Mouse (Mus musculus) liver, postnatal 0 days (tissue): ENCODE results near the gene Gabrb1. TPM values are rescaled to one million over a fixed set of nuclear protein-coding genes. Genes with fewer than 3 reads are reported as not detected.

Source experiments
- ATAC-seq: fragments of 200-750 bp; cut with Nextera tagmentation; 2 replicates; pipeline ENCODE4 v1.8.0; 2017; ENCODE audit warnings: mild to moderate bottlenecking, moderate library complexity
- DNase-seq: peaks from one replicate; pipeline ENCODE4 v3.0.0-alpha.2; 2016
- H3K27ac ChIP-seq: fragments of 300-500 bp; sonication (generic); 2 replicates; pipeline ENCODE4 v1.5.1; 2014; ENCODE audit warnings: antibody characterized with exemption, moderate library complexity, mild to moderate bottlenecking, low read depth
- H3K27me3 ChIP-seq: fragments of 300-500 bp; sonication (generic); 2 replicates; pipeline ENCODE4 v1.6.1; 2014; ENCODE audit warnings: low read length, control low read depth, mixed read lengths; ENCODE audit not compliant: insufficient read depth
- H3K36me3 ChIP-seq: fragments of 300-500 bp; sonication (generic); replicated peaks from 2 replicates; pipeline ENCODE4 v1.6.1; 2014; ENCODE audit warnings: mild to moderate bottlenecking, control low read depth, low read length, moderate library complexity, mixed read lengths; ENCODE audit not compliant: insufficient read depth
- H3K4me1 ChIP-seq: fragments of 300-500 bp; sonication (generic); 2 replicates; pipeline ENCODE4 v1.6.1; 2014; ENCODE audit warnings: antibody characterized with exemption, mild to moderate bottlenecking, control low read depth; ENCODE audit not compliant: insufficient read depth
- H3K4me2 ChIP-seq: fragments of 300-500 bp; sonication (generic); 2 replicates; pipeline ENCODE4 v1.6.1; 2014; ENCODE audit warnings: low read depth, mild to moderate bottlenecking, low read length, moderate library complexity, mixed read lengths
- H3K4me3 ChIP-seq: fragments of 300-500 bp; sonication (generic); 2 replicates; pipeline ENCODE4 v1.5.1; 2014; ENCODE audit warnings: low read depth, low read length
- H3K9ac ChIP-seq: fragments of 300-500 bp; sonication (generic); replicated peaks from 2 replicates; pipeline ENCODE4 v1.6.1; 2014; ENCODE audit warnings: mild to moderate bottlenecking, moderate library complexity
- H3K9me3 ChIP-seq: fragments of 300-500 bp; sonication (generic); 2 replicates; pipeline ENCODE4 v1.6.1; 2016; ENCODE audit warnings: mild to moderate bottlenecking, control low read depth, low read length, mixed read lengths
- CTCF ChIP-seq: sonication (generic); IDR thresholded peaks from 2 replicates; pipeline ENCODE4 v1.5.1; 2016; ENCODE audit warnings: antibody characterized with exemption, low read depth
- EP300 ChIP-seq: IDR thresholded peaks from 2 replicates; pipeline ENCODE4 v1.6.1; 2016; ENCODE audit warnings: antibody characterized with exemption, low read depth, mild to moderate bottlenecking
- WGBS: fragments of 180-500 bp; shearing (Covaris S2); extraction: QIAGEN DNeasy Blood & Tissue Kit; methylation state at CpG from one replicate; pipeline ENCODE4 v1.1.7; 2014; ENCODE audit not compliant: insufficient replicate concordance; 5-methylcytosine and 5-hydroxymethylcytosine counted together
- polyA plus RNA-seq: library from polyadenylated mRNA; unstranded; fragments of >200 nt; fragmentation: Nextera tagmentation; extraction: Ambion mirVana; gene quantifications from 2 replicates; pipeline ENCODE4 v1.2.1, GENCODE M21; 2015

The Gabrb1 gene
- polyA plus RNA-seq, 1 experiment from 2014 or later: not detected

DNA sequence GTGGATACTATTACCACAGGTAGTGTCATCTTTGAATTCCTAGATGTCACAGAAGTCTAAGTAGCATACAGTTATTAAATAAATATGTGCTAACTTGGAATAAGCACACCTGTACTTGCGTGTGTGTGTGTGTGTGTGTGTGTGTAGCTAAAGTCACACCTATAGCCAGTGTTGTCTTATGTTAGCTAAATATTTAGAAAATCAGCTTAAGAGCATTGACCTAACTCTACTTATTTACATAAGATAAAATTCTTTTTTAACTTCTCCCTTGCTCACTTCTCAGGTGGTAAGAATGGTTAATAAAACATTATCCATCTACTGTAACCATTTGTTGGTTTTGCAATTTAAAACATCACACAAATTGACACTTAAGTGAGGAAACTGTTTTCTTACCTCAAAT, 256.1 kb downstream of the Gabrb1 start:
- no peak overlapping the region for H3K4me3 ChIP-seq
- DNase-seq (no peak), ATAC-seq (no peak)
- no peak for TF ChIP-seq CTCF
- TF ChIP-seq EP300: no peak
- no peak overlapping the region for H3K27ac ChIP-seq
- H3K9me3 ChIP-seq: no peaks in the 10 kb centered on the region
- H3K36me3 ChIP-seq: no peaks in the 10 kb centered on the region
- no peaks in the 10 kb centered on the region for H3K4me1 ChIP-seq
- H3K4me2 ChIP-seq: no peak overlapping the region
- no peak overlapping the region for H3K9ac ChIP-seq
- WGBS: 57% methylated on average over 1 of the region's 1 CpGs
- no peaks in the 10 kb centered on the region for H3K27me3 ChIP-seq

DNA sequence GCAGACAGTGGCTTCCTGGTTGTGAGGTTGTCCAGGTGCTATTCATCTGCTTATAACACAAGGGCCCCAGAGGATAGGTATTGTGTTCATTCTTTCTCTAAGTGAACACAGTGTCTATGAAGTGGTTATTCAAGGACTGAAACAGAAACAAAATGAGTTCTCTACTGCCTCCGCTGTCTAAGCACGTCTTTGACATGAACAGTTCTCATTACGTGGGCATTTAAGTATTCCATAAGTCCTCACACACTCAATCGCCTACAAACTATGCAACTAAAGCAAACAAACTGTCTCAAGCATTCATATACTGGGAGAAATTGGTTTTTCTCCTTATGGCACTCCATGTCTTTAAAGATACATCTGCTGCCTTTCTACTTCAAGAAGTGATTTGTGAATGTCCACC, 257.8 kb downstream of the Gabrb1 start:
- Histone ChIP-seq H3K27ac (no peak overlapping the region), H3K4me3 (no peak overlapping the region), H3K4me2 (no peak overlapping the region), H3K27me3 (no peaks in the 10 kb centered on the region), H3K9me3 (no peaks in the 10 kb centered on the region), H3K9ac (no peak overlapping the region), H3K4me1 (no peaks in the 10 kb centered on the region), H3K36me3 (no peaks in the 10 kb centered on the region)
- DNase-seq (no peak), ATAC-seq (no peak)
- WGBS: 70% methylated on average over 4 of the region's 4 CpGs
- no peak for TF ChIP-seq CTCF
- TF ChIP-seq EP300: no peak

DNA sequence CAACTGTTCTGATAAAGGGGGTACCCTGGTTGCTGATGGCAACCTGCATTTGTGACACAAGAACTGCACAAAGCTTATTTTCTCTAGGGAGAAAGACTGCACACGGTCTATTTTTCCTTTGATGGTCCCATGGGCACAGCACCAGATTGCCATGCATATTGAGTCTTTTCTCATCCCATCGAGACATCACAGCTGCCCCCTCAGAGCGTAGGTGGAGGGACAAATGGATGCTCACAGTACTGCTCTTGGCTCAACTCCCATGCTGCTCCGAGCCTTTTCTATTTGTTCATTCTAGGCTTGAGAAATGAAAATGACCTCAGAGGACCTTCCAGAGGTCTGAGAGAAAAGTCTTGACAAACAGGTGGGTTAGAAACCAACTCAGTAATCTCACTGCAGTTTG, 259.3 kb downstream of the Gabrb1 start:
- Histone ChIP-seq H3K4me1 (no peaks in the 10 kb centered on the region), H3K36me3 (no peaks in the 10 kb centered on the region), H3K9ac (no peak overlapping the region), H3K27me3 (no peaks in the 10 kb centered on the region), H3K27ac (no peak overlapping the region), H3K4me2 (no peak overlapping the region), H3K9me3 (no peaks in the 10 kb centered on the region), H3K4me3 (no peak overlapping the region)
- ATAC-seq: no peak
- TF ChIP-seq CTCF: no peak
- no peak for TF ChIP-seq EP300
- no peak for DNase-seq
- WGBS: 66% methylated on average over 4 of the region's 4 CpGs

DNA sequence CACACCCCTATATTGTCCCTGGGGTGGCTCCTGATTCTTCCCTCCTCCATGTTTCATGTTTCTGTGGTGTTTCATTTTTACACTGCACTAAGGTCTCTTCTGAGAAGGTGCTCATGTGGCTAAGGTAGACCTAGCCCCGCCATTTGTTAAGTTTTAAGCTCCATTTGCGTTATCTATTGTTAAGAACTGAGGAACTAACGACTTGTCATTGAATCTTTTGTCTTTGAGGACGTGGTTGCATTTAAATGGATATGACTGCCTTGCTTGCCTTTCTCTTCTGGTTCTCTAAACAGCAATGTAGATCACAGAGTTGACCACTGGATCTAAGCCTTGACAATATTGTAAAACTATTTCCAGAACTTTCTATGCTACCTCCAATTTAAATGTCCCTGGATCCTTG, 265.7 kb downstream of the Gabrb1 start:
- Histone ChIP-seq H3K36me3 (no peaks in the 10 kb centered on the region), H3K27ac (no peak overlapping the region), H3K4me3 (no peak overlapping the region), H3K4me1 (no peaks in the 10 kb centered on the region), H3K9me3 (no peaks in the 10 kb centered on the region), H3K4me2 (no peak overlapping the region), H3K9ac (no peak overlapping the region), H3K27me3 (no peaks in the 10 kb centered on the region)
- 60% methylated on average over 4 of the region's 4 CpGs for WGBS
- TF ChIP-seq EP300 (no peak), CTCF (no peak)
- DNase-seq: no peak
- ATAC-seq: no peak

DNA sequence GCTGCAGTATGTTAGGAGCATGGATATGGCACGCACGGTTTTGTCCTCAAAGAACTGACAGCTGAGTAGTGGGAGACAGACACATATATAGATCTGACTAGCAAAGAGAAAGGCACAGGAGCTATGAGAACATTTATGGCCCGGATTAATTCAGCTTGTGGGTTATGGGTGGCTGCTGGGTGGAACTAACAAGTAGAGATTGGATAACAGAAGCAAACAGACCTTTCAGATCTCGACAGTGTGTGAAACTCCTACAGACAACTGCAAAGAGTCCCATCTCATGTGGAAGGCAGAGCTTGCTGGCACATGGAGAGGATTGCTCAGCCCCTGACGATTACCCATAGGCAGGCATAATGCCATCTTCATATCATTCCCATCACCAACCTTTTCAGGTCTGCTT, 268.4 kb downstream of the Gabrb1 start:
- ATAC-seq (no peak), DNase-seq (no peak)

DNA sequence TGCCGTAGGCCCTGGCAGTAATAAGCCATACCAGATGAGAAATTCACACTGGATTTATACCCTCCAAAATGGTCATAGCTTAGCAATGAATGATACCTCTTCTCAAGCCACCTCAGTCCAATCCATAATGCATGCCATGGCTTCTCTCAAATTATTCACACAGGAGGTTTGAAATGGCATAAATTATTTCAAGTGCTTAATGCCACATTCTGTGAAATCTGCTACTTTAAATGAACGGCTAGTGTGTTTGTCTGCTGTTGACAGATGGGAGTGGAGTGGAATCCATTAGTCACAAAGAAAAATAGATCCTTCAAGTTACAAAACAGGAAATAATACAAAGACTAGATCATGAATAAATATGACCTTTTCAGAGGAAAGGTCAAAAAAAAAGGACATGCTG, 272.1 kb downstream of the Gabrb1 start:
- ATAC-seq: no peak

More for the DNA sequence above, 268.4 kb downstream of the Gabrb1 start:
- TF ChIP-seq CTCF (no peak), EP300 (no peak)
- Histone ChIP-seq H3K27me3 (no peaks in the 10 kb centered on the region), H3K4me1 (no peaks in the 10 kb centered on the region), H3K4me2 (no peak overlapping the region), H3K4me3 (no peak overlapping the region), H3K9me3 (no peaks in the 10 kb centered on the region), H3K36me3 (no peaks in the 10 kb centered on the region), H3K9ac (no peak overlapping the region), H3K27ac (no peak overlapping the region)
- WGBS: 65% methylated on average over 5 of the region's 5 CpGs

DNA sequence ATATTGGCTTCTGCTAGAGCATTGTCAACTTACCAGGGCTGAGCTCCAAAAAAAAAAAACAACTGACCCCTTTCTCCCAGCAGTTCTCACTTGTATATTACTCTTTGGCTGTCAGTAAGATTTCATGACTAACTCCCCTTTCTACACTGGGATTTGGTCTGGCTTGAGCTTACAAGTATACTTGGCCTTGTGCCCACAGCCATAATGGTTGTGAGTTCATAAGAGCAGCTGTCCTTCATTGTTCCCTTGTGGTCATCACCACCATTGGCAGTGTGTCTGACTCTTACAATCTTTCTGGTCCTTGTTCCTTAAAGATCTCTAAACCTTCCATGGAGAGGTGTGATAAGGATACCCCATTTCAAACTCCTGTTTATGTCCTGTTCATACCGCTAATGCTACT, 293.5 kb downstream of the Gabrb1 start:
- no peaks in the 10 kb centered on the region for H3K9me3 ChIP-seq
- no peak overlapping the region for H3K9ac ChIP-seq
- 89% methylated on average over 1 of the region's 1 CpGs for WGBS
- TF ChIP-seq CTCF (no peak), EP300 (no peak)
- H3K36me3 ChIP-seq: no peaks in the 10 kb centered on the region
- no peak overlapping the region for H3K27ac ChIP-seq
- no peak overlapping the region for H3K4me2 ChIP-seq
- H3K27me3 ChIP-seq: no peaks in the 10 kb centered on the region
- DNase-seq: no peak
- no peak for ATAC-seq
- no peaks in the 10 kb centered on the region for H3K4me1 ChIP-seq
- H3K4me3 ChIP-seq: no peak overlapping the region

More for the DNA sequence above, 272.1 kb downstream of the Gabrb1 start:
- Histone ChIP-seq H3K27me3 (no peaks in the 10 kb centered on the region), H3K27ac (no peak overlapping the region), H3K4me2 (no peak overlapping the region), H3K9ac (no peak overlapping the region), H3K4me3 (no peak overlapping the region), H3K9me3 (no peaks in the 10 kb centered on the region), H3K36me3 (no peaks in the 10 kb centered on the region), H3K4me1 (no peaks in the 10 kb centered on the region)
- 76% methylated on average over 2 of the region's 2 CpGs for WGBS
- no peak for DNase-seq
- TF ChIP-seq CTCF: no peak
- no peak for TF ChIP-seq EP300
